ENCODE assay signal across 16 mouse cellular contexts in genomic region chr1:92084738-92085137, GRCm38 (mm10).
DNase-seq lines count a peak whose midpoint lies in the region; ATAC-seq and TF ChIP-seq lines count a peak whose summit lies in the region.
"Had no signal": no experiment of that assay in that cellular context is flagged by ENCODE, and none has a peak within 500 bp of the region (broad histone marks: within the 10 kb centered on the region; RNA-seq: fewer than 3 reads in every experiment).

No protein-coding gene starts in this region.

- no peaks in the 10 kb centered on the region for H3K36me3 ChIP-seq in intestine, postnatal 0 days (ENCODE audit: control insufficient read depth, insufficient read depth)
- H3K36me3 ChIP-seq in intestine, embryonic 15.5 days = no peaks in the 10 kb centered on the region
- no peaks in the 10 kb centered on the region for H3K36me3 ChIP-seq in lung, postnatal 0 days (ENCODE audit: insufficient read depth, low read length)
- peaks cover 0 to 29% of the 10 kb centered on the region in 2 experiments; a peak in 2 of 4 replicates for H3K36me3 ChIP-seq in MEL (ENCODE audit: control insufficient read depth in 1 of 2, insufficient read depth in 2 of 2, low read length in 2 of 2)
- H3K36me3 ChIP-seq: forebrain, embryonic 12.5 days; hindbrain, embryonic 13.5 days; kidney, embryonic 15.5 days; limb, embryonic 13.5 days; lung, embryonic 15.5 days had no signal

- H3K27me3 ChIP-seq in intestine, postnatal 0 days (replicated peaks; ENCODE audit: control insufficient read depth, insufficient read depth, low read length) = no peaks in the 10 kb centered on the region
- H3K27me3 ChIP-seq in intestine, embryonic 15.5 days (replicated peaks) = no peaks in the 10 kb centered on the region
- no peaks in the 10 kb centered on the region for H3K27me3 ChIP-seq in lung, postnatal 0 days (replicated peaks; ENCODE audit: insufficient read depth, low read length)
- H3K27me3 ChIP-seq in MEL (ENCODE audit: control insufficient read depth in 1 of 2, insufficient read depth in 2 of 2, low read length in 2 of 2) = no peaks in the 10 kb centered on the region
- H3K27me3 ChIP-seq: forebrain, embryonic 12.5 days; hindbrain, embryonic 13.5 days; kidney, embryonic 15.5 days; limb, embryonic 13.5 days; lung, embryonic 15.5 days had no signal

- no peak overlapping the region for H3K9ac ChIP-seq in intestine, postnatal 0 days (ENCODE audit: low read depth, low read length)
- no peak overlapping the region for H3K9ac ChIP-seq in intestine, embryonic 15.5 days
- H3K9ac ChIP-seq in lung, postnatal 0 days (replicated peaks; ENCODE audit: low read depth) = no peak overlapping the region
- no peak overlapping the region for H3K9ac ChIP-seq in MEL (ENCODE audit: control insufficient read depth, low read depth, low read length, poor library complexity, severe bottlenecking)
- H3K9ac ChIP-seq: forebrain, embryonic 12.5 days; hindbrain, embryonic 13.5 days; kidney, embryonic 15.5 days; limb, embryonic 13.5 days; lung, embryonic 15.5 days had no signal

- no peaks in the 10 kb centered on the region for H3K9me3 ChIP-seq in intestine, postnatal 0 days (ENCODE audit: control insufficient read depth)
- H3K9me3 ChIP-seq in intestine, embryonic 15.5 days = no peaks in the 10 kb centered on the region
- H3K9me3 ChIP-seq in lung, postnatal 0 days (ENCODE audit: low read length) = no peaks in the 10 kb centered on the region
- H3K9me3 ChIP-seq in MEL (replicated peaks; ENCODE audit: insufficient read depth, low read length) = no peaks in the 10 kb centered on the region
- H3K9me3 ChIP-seq: forebrain, embryonic 12.5 days; hindbrain, embryonic 13.5 days; kidney, embryonic 15.5 days; limb, embryonic 13.5 days; lung, embryonic 15.5 days had no signal

- 94% methylated on average over 2 of the region's 2 CpGs for WGBS in intestine, postnatal 0 days
- WGBS in intestine, embryonic 15.5 days = 93% methylated on average over 2 of the region's 2 CpGs
- WGBS in lung, postnatal 0 days = 91% methylated on average over 2 of the region's 2 CpGs

- no peak for ATAC-seq in intestine, postnatal 0 days
- ATAC-seq in intestine, embryonic 15.5 days = no peak
- no peak for ATAC-seq in lung, postnatal 0 days

- peak; percentile 50 for TF ChIP-seq CTCF in intestine, postnatal 0 days (IDR thresholded peaks at IDR 0.05; ENCODE audit: low read depth)
- TF ChIP-seq CTCF in lung, postnatal 0 days (IDR thresholded peaks at IDR 0.05) = peak; percentile 44
- TF ChIP-seq CTCF in MEL (IDR thresholded peaks at IDR 0.05 in 2 of 3, conservative IDR thresholded peaks at IDR 0.05 in 1 of 3; ENCODE audit: control insufficient read depth in 1 of 3, insufficient read depth in 1 of 3, low read depth in 2 of 3, low read length in 3 of 3, poor library complexity in 1 of 3, severe bottlenecking in 1 of 3) = peak; percentile 9 to 27 (median 17); a peak in 3 of 6 replicates

- TF ChIP-seq EP300 in lung, postnatal 0 days (IDR thresholded peaks at IDR 0.05) = no peak
- no peak for TF ChIP-seq EP300 in MEL (IDR thresholded peaks at IDR 0.05; ENCODE audit: low read depth in 1 of 2, low read length in 2 of 2)

- TF ChIP-seq POLR2A in MEL (IDR thresholded peaks at IDR 0.05; ENCODE audit: control insufficient read depth in 1 of 2, insufficient read depth in 1 of 2, low read depth in 1 of 2, low read length in 2 of 2, poor library complexity in 1 of 2) = no peak

- H3K4me3 ChIP-seq in intestine, postnatal 0 days (ENCODE audit: low read depth, low read length) = no peak overlapping the region
- H3K4me3 ChIP-seq in intestine, embryonic 15.5 days (replicated peaks) = no peak overlapping the region
- no peak overlapping the region for H3K4me3 ChIP-seq in lung, postnatal 0 days (ENCODE audit: low read depth, low read length)
- H3K4me3 ChIP-seq in MEL (ENCODE audit: control insufficient read depth in 1 of 2, insufficient read depth in 1 of 2, low read depth in 2 of 2, low read length in 2 of 2) = no peak overlapping the region
- H3K4me3 ChIP-seq: forebrain, embryonic 12.5 days; hindbrain, embryonic 13.5 days; kidney, embryonic 15.5 days; limb, embryonic 13.5 days; lung, embryonic 15.5 days had no signal

- H3K27ac ChIP-seq in intestine, postnatal 0 days (ENCODE audit: low read depth, low read length) = no peak overlapping the region
- no peak overlapping the region for H3K27ac ChIP-seq in intestine, embryonic 15.5 days
- H3K27ac ChIP-seq in lung, postnatal 0 days (ENCODE audit: low read length) = no peak overlapping the region
- no peak overlapping the region for H3K27ac ChIP-seq in MEL (ENCODE audit: control insufficient read depth, low read depth, low read length)
- H3K27ac ChIP-seq: hindbrain, embryonic 13.5 days; limb, embryonic 13.5 days; lung, embryonic 15.5 days had no signal

- no peak overlapping the region for H3K4me2 ChIP-seq in intestine, postnatal 0 days (replicated peaks; ENCODE audit: low read depth)
- H3K4me2 ChIP-seq in intestine, embryonic 15.5 days (replicated peaks) = no peak overlapping the region
- H3K4me2 ChIP-seq in lung, postnatal 0 days (replicated peaks; ENCODE audit: low read depth, low read length) = no peak overlapping the region
- H3K4me2 ChIP-seq: forebrain, embryonic 12.5 days; hindbrain, embryonic 13.5 days; kidney, embryonic 15.5 days; limb, embryonic 13.5 days; lung, embryonic 15.5 days; midbrain, embryonic 11.5 days had no signal

- no peak for DNase-seq in lung, postnatal 0 days (ENCODE audit: low spot score)
- no peak for DNase-seq in lung, adult 18-20 months
- DNase-seq in MEL (ENCODE audit: low read depth, low spot score) = peak; percentile 28
- no peak for DNase-seq in adrenal gland, adult 18-20 months (ENCODE audit: low spot score in 2 of 2)
- DNase-seq in right cerebral cortex, postnatal 14 days = no peak
- DNase-seq: adrenal gland, adult 8-10 months; cerebellum, adult 9-10 months; heart, postnatal 10 days had no signal

- H3K4me1 ChIP-seq in intestine, postnatal 0 days (replicated peaks; ENCODE audit: control insufficient read depth, insufficient read depth, low read length) = peaks cover 4% of the 10 kb centered on the region; the same call in 1 of the 2 replicates
- H3K4me1 ChIP-seq in intestine, embryonic 15.5 days (replicated peaks) = peaks cover 14% of the 10 kb centered on the region
- H3K4me1 ChIP-seq in lung, postnatal 0 days (ENCODE audit: insufficient read depth, low read depth, low read length) = no peaks in the 10 kb centered on the region; the same call in 1 of the 2 replicates
- H3K4me1 ChIP-seq in MEL (ENCODE audit: control insufficient read depth in 1 of 2, insufficient read depth in 2 of 2, low read length in 2 of 2) = peaks cover 11 to 23% of the 10 kb centered on the region in 2 experiments

- TF ChIP-seq RAD21 in MEL (IDR thresholded peaks at IDR 0.05; ENCODE audit: low read depth, low read length) = no peak

- peaks cover 1% of the 10 kb centered on the region; the same call in 1 of the 2 replicates for H3K79me2 ChIP-seq in MEL (ENCODE audit: control insufficient read depth, insufficient read depth, low read length, poor library complexity)

TF ChIP-seq in MEL, 35 proteins besides CTCF, POLR2A, EP300 and RAD21:
- TF ChIP-seq NELFE (IDR thresholded peaks at IDR 0.05; ENCODE audit: low read depth, low read length) (no peak), HCFC1 (IDR thresholded peaks at IDR 0.05; ENCODE audit: low read depth, low read length) (no peak), POLR2AphosphoS2 (IDR thresholded peaks at IDR 0.05; ENCODE audit: low read length) (no peak), CHD1 (IDR thresholded peaks at IDR 0.05; ENCODE audit: low read depth, low read length) (no peak), ZNF384 (IDR thresholded peaks at IDR 0.05; ENCODE audit: low read depth, low read length) (no peak), USF1 (IDR thresholded peaks at IDR 0.05; ENCODE audit: low read depth, low read length) (no peak), MYC (IDR thresholded peaks at IDR 0.05; ENCODE audit: low read depth, low read length) (no peak), MEF2A (IDR thresholded peaks at IDR 0.05; ENCODE audit: extremely low read depth, insufficient replicate concordance, low read depth, low read length, poor library complexity, severe bottlenecking) (no peak), ZMIZ1 (IDR thresholded peaks at IDR 0.05; ENCODE audit: low read depth, low read length) (no peak), JUND (IDR thresholded peaks at IDR 0.05; ENCODE audit: low read depth, low read length) (no peak), SIN3A (IDR thresholded peaks at IDR 0.05; ENCODE audit: low read length) (no peak)
